Mouse (Mus musculus) natural killer cell, adult 2 months (primary cell): Measurements from ENCODE around the gene Scrt2.

Experiments used
- DNase-seq, 2 experiments: peaks; one replicate each; pipeline ENCODE4 v3.0.0; 2022; ENCODE audit warnings: low spot score in 2 of 2

The Scrt2 gene

GRCm38 (mm10) chr2:152081641-152082448 is 516 bp downstream of the Scrt2 start:
- peak; percentile 14 to 41 for DNase-seq

- DNase-seq: no peak
These were observed 1.3 kb downstream of the Scrt2 start for GRCm38 (mm10) chr2:152082456-152083285.

GRCm38 (mm10) chr2:152083411-152083810 is 2.1 kb downstream of the Scrt2 start:
- DNase-seq: no peak

GRCm38 (mm10) chr2:152084298-152084697 is 3.0 kb downstream of the Scrt2 start:
- DNase-seq: no peak

- DNase-seq: no peak
These were observed 4.1 kb downstream of the Scrt2 start for GRCm38 (mm10) chr2:152085414-152085813.

- no peak for DNase-seq
These were observed 5.1 kb downstream of the Scrt2 start for GRCm38 (mm10) chr2:152086451-152086850.

GRCm38 (mm10) chr2:152087111-152087510 is 5.8 kb downstream of the Scrt2 start:
- no peak for DNase-seq

GRCm38 (mm10) chr2:152089078-152089477 is 7.7 kb downstream of the Scrt2 start:
- peak in 1 of 2 experiments; percentile 14 for DNase-seq

- no peak for DNase-seq
These were observed 8.3 kb downstream of the Scrt2 start for GRCm38 (mm10) chr2:152089581-152089980.

- no peak for DNase-seq
These were observed 9.2 kb downstream of the Scrt2 start for GRCm38 (mm10) chr2:152090486-152090885.

- DNase-seq: no peak
These were observed 10.2 kb downstream of the Scrt2 start for GRCm38 (mm10) chr2:152091342-152092056.

GRCm38 (mm10) chr2:152092927-152093326 is 11.6 kb downstream of the Scrt2 start:
- no peak for DNase-seq

- no peak for DNase-seq
These were observed 12.0 kb downstream of the Scrt2 start for GRCm38 (mm10) chr2:152093356-152093792.

- no peak for DNase-seq
These were observed 13.7 kb downstream of the Scrt2 start for GRCm38 (mm10) chr2:152094856-152095545.

- no peak for DNase-seq
These were observed 15.6 kb downstream of the Scrt2 start for GRCm38 (mm10) chr2:152096922-152097321.

- no peak for DNase-seq
These were observed 16.6 kb downstream of the Scrt2 start for GRCm38 (mm10) chr2:152097916-152098315.

- DNase-seq: no peak
These were observed 18.2 kb downstream of the Scrt2 start for GRCm38 (mm10) chr2:152099538-152099937.

- DNase-seq: no peak
These were observed 20.4 kb downstream of the Scrt2 start for GRCm38 (mm10) chr2:152101761-152102160.

GRCm38 (mm10) chr2:152102369-152102768 is 21.0 kb downstream of the Scrt2 start:
- DNase-seq: no peak

GRCm38 (mm10) chr2:152104711-152105317 is 23.5 kb downstream of the Scrt2 start:
- DNase-seq: peak in 1 of 2 experiments; percentile 10
